Mouse (Mus musculus) bone marrow macrophage, adult 2 months (primary cell): ENCODE results near the gene Hoxc8.

Experiments used
- CTCF ChIP-seq: IDR thresholded peaks from 2 replicates; pipeline ENCODE4 v1.5.1; 2012; ENCODE audit warnings: low read depth, mild to moderate bottlenecking, low read length, moderate library complexity
- POLR2A ChIP-seq: IDR thresholded peaks from 2 replicates; pipeline ENCODE4 v1.6.1; 2012; ENCODE audit warnings: mild to moderate bottlenecking, low read depth, low read length, borderline replicate concordance

DNA sequence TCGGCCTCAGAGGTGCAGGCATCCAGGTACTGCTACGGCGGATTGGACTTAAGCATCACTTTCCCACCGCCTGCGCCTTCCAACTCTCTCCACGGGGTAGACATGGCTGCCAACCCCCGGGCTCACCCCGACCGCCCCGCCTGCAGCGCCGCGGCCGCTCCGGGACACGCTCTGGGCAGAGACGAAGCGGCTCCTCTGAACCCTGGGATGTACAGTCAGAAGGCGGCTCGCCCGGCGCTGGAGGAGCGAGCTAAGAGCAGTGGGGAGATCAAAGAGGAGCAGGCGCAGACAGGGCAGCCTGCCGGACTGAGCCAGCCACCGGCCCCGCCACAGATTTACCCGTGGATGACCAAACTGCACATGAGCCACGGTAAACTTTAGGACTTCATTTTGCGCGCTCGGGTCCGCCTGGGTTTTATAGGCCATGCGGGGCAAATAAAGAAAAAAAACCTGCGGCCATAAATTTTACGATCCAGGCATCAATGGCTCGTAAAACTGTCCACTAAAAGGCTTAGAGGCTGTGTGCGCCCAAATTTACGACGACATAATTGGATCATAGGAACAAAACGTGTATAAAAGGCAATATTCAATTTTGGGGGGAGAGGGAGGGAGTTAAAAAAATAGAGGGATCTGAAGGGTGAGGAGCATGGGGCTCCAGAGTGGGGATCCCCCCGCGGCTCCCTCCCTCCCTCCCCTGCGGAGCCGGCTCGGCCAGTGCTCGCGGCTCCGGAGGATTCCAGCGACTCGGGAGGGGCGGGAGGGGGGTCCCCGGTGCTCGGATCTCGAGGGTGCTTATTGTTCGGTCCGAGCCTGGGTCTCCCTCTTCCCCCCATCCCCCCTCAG lies 24.0 kb downstream of the Hoxc8 start:
- TF ChIP-seq POLR2A (no peak), CTCF (no peak)
